Mouse (Mus musculus) spleen, adult 2 months (tissue): ENCODE results near the gene Gosr1.

Experiments
- CTCF ChIP-seq: fragments of 200-500 bp; IDR thresholded peaks from 2 replicates; pipeline ENCODE4 v1.5.1; 2011; ENCODE audit warnings: mild to moderate bottlenecking, inconsistent platforms; ENCODE audit not compliant: insufficient read depth, insufficient read length, insufficient replicate concordance; ENCODE audit errors: extremely low read depth
- POLR2A ChIP-seq: fragments of 200-500 bp; IDR thresholded peaks from 2 replicates; pipeline ENCODE4 v1.6.1; 2011; ENCODE audit warnings: low read depth, low read length, inconsistent platforms

- no peak for TF ChIP-seq CTCF
- TF ChIP-seq POLR2A, result no peak
These were observed 46.1 kb upstream of the Gosr1 start for GRCm38 (mm10) chr11:76809450-76809849.
